Mouse (Mus musculus): ENCODE measurements around the gene Fzd7.

- TF ChIP-seq CTCF (IDR thresholded peaks at IDR 0.05; ENCODE audit: low read depth, low read length) (no peak), POLR2A (IDR thresholded peaks at IDR 0.05; ENCODE audit: insufficient read depth, low read length) (no peak)
These were observed 17.1 kb downstream of the Fzd7 start for GRCm38 (mm10) chr1:59499327-59499726.
